Mouse (Mus musculus): ENCODE measurements around the gene 4930470P17Rik. TPM values are rescaled to one million over a fixed set of nuclear protein-coding genes. Genes with fewer than 3 reads are reported as not detected.

4930470P17Rik gene
- total RNA-seq, 2 experiments from 2014 or later = not detected

- no peak for DNase-seq
Observed at GRCm38 (mm10) chr2:170578588-170578987, 23.2 kb downstream of the 4930470P17Rik start.

GRCm38 (mm10) chr2:170577502-170577901 lies 24.3 kb downstream of the 4930470P17Rik start:
- no peak for DNase-seq

GRCm38 (mm10) chr2:170576077-170576476 lies 25.7 kb downstream of the 4930470P17Rik start:
- DNase-seq = no peak

GRCm38 (mm10) chr2:170564995-170565394 lies 36.8 kb downstream of the 4930470P17Rik start:
- no peak for DNase-seq

GRCm38 (mm10) chr2:170563956-170564855 lies 37.6 kb downstream of the 4930470P17Rik start:
- no peak for DNase-seq

- no peak for DNase-seq
Observed at GRCm38 (mm10) chr2:170552088-170552487, 49.7 kb downstream of the 4930470P17Rik start.

- DNase-seq = peak; percentile 15
Observed at GRCm38 (mm10) chr2:170550240-170550639, 51.6 kb downstream of the 4930470P17Rik start.

GRCm38 (mm10) chr2:170549146-170549545 lies 52.7 kb downstream of the 4930470P17Rik start:
- no peak for DNase-seq

- no peak for DNase-seq
Observed at GRCm38 (mm10) chr2:170548046-170548445, 53.8 kb downstream of the 4930470P17Rik start.

- DNase-seq = no peak
Observed at GRCm38 (mm10) chr2:170547526-170547925, 54.3 kb downstream of the 4930470P17Rik start.

- no peak for DNase-seq
Observed at GRCm38 (mm10) chr2:170545745-170546144, 56.1 kb downstream of the 4930470P17Rik start.

GRCm38 (mm10) chr2:170544950-170545349 lies 56.9 kb downstream of the 4930470P17Rik start:
- no peak for DNase-seq

GRCm38 (mm10) chr2:170544159-170544558 lies 57.7 kb downstream of the 4930470P17Rik start:
- no peak for DNase-seq

- no peak for DNase-seq
Observed at GRCm38 (mm10) chr2:170543625-170544024, 58.2 kb downstream of the 4930470P17Rik start.

GRCm38 (mm10) chr2:170539211-170539610 lies 62.6 kb downstream of the 4930470P17Rik start:
- DNase-seq = no peak

- no peak for DNase-seq
Observed at GRCm38 (mm10) chr2:170535841-170536240, 66.0 kb downstream of the 4930470P17Rik start.

- DNase-seq = no peak
Observed at GRCm38 (mm10) chr2:170534803-170535174, 67.0 kb downstream of the 4930470P17Rik start.

GRCm38 (mm10) chr2:170534116-170534802 lies 67.6 kb downstream of the 4930470P17Rik start:
- no peak for DNase-seq

GRCm38 (mm10) chr2:170530256-170530655 lies 71.6 kb downstream of the 4930470P17Rik start:
- no peak for DNase-seq

GRCm38 (mm10) chr2:170529766-170530165 lies 72.1 kb downstream of the 4930470P17Rik start:
- DNase-seq = no peak

Data from adrenal gland, postnatal 10 days (tissue).